In the genomic region with DNA sequence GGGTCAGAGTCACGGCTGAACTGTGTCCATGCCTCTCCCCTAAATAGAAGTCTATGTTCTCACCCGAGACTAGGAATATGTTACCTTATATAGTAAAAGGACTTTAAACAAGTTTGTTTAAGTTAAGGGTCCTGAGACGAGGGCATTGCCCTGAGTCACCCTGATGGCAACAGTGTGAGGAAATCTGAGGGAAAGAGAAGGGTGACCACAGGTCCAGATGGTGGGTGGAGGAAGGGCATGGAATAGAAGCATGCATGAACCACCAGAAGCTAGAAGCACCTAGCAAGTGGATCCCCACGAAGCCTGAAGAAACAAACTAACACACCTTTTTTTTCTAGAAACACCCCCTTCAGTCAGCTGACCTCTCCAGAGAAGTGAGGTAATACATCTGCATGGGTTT, we compare ENCODE assay signal across 30 mouse cellular contexts.
DNase-seq lines count a peak whose midpoint lies in the region; ATAC-seq and TF ChIP-seq lines count a peak whose summit lies in the region.
"Had no signal": no experiment of that assay in that cellular context is flagged by ENCODE, and none has a peak within 500 bp of the region (broad histone marks: within the 10 kb centered on the region; RNA-seq: fewer than 3 reads in every experiment).

No protein-coding gene starts in this region.

- no peak for TF ChIP-seq CTCF in bone marrow, adult 2 months (IDR thresholded peaks at IDR 0.05; ENCODE audit: control insufficient read depth, insufficient read depth, low read length)

- H3K4me3 ChIP-seq in bone marrow, adult 2 months (replicated peaks; ENCODE audit: control insufficient read depth, low read depth, low read length), result no peak overlapping the region
- H3K4me3 ChIP-seq in myocyte, result no peak overlapping the region
- no peak overlapping the region for H3K4me3 ChIP-seq in heart, embryonic 10.5 days
- H3K4me3 ChIP-seq in forebrain, embryonic 13.5 days, result no peak overlapping the region
- no peak overlapping the region for H3K4me3 ChIP-seq in intestine, embryonic 15.5 days (replicated peaks)
- H3K4me3 ChIP-seq: embryonic facial prominence, embryonic 12.5 days; embryonic facial prominence, embryonic 15.5 days; forebrain, embryonic 15.5 days; heart, embryonic 12.5 days; heart, embryonic 15.5 days; hindbrain, embryonic 10.5 days; hindbrain, embryonic 13.5 days had no signal

- WGBS in bone marrow, adult 2 months, result 13% methylated on average over 4 of the region's 4 CpGs
- 73% methylated on average over 4 of the region's 4 CpGs for WGBS in heart, embryonic 10.5 days
- 86% methylated on average over 4 of the region's 4 CpGs for WGBS in forebrain, embryonic 13.5 days
- WGBS in intestine, embryonic 15.5 days, result 63% methylated on average over 4 of the region's 4 CpGs

- no peaks in the 10 kb centered on the region for H3K36me3 ChIP-seq in myocyte (ENCODE audit: control insufficient read depth, insufficient read depth)
- H3K36me3 ChIP-seq in heart, embryonic 10.5 days, result no peaks in the 10 kb centered on the region
- no peaks in the 10 kb centered on the region for H3K36me3 ChIP-seq in forebrain, embryonic 13.5 days (ENCODE audit: poor library complexity, severe bottlenecking)
- no peaks in the 10 kb centered on the region for H3K36me3 ChIP-seq in intestine, embryonic 15.5 days
- H3K36me3 ChIP-seq: embryonic facial prominence, embryonic 12.5 days; embryonic facial prominence, embryonic 15.5 days; forebrain, embryonic 15.5 days; G1E; heart, embryonic 12.5 days; heart, embryonic 15.5 days; hindbrain, embryonic 10.5 days; hindbrain, embryonic 13.5 days had no signal

- peak overlapping the region; percentile 7; the same call in 1 of the 2 replicates for H3K27ac ChIP-seq in bone marrow, adult 2 months (ENCODE audit: control insufficient read depth, insufficient read depth, low read depth, low read length, poor library complexity)
- no peak overlapping the region for H3K27ac ChIP-seq in heart, embryonic 10.5 days
- no peak overlapping the region for H3K27ac ChIP-seq in forebrain, embryonic 13.5 days
- no peak overlapping the region for H3K27ac ChIP-seq in intestine, embryonic 15.5 days
- H3K27ac ChIP-seq: embryonic facial prominence, embryonic 12.5 days; embryonic facial prominence, embryonic 15.5 days; forebrain, embryonic 15.5 days; hindbrain, embryonic 10.5 days; hindbrain, embryonic 13.5 days had no signal

- H3K79me2 ChIP-seq in myocyte (ENCODE audit: control insufficient read depth, insufficient read depth), result no peaks in the 10 kb centered on the region

- no peak overlapping the region for H3ac ChIP-seq in myocyte (ENCODE audit: control insufficient read depth, insufficient read length)

- peak; percentile 21; the same call in 1 of the 2 replicates for ATAC-seq in megakaryocyte, adult 5-6 weeks (ENCODE audit: poor library complexity, severe bottlenecking)
- ATAC-seq in forebrain, embryonic 13.5 days, result no peak
- no peak for ATAC-seq in intestine, embryonic 15.5 days
- ATAC-seq: forebrain, embryonic 15.5 days; hindbrain, embryonic 16.5 days; intestine, embryonic 16.5 days; Patski had no signal

- peaks cover 10% of the 10 kb centered on the region for H3K4me1 ChIP-seq in bone marrow, adult 2 months (ENCODE audit: control insufficient read depth, insufficient read depth, low read length)
- peaks cover 35% of the 10 kb centered on the region for H3K4me1 ChIP-seq in heart, embryonic 10.5 days
- H3K4me1 ChIP-seq in forebrain, embryonic 13.5 days, result peaks cover 9% of the 10 kb centered on the region
- peaks cover 15% of the 10 kb centered on the region for H3K4me1 ChIP-seq in intestine, embryonic 15.5 days (replicated peaks)

- no peak for DNase-seq in heart, embryonic 10.5 days (ENCODE audit: low spot score)
- DNase-seq: adrenal gland, postnatal 10 days; adrenal gland, postnatal 36 days; B cell, adult 2 months; cerebellum, adult 11 months; cerebellum, adult 2 months; cerebellum, adult 9-11 months; cerebellum, postnatal 25 days; gastrocnemius, postnatal 10 days; gastrocnemius, postnatal 36 days; heart, adult 11 months; heart, postnatal 10 days; heart, postnatal 36 days had no signal

- no peak overlapping the region for H3K9ac ChIP-seq in forebrain, embryonic 13.5 days
- no peak overlapping the region for H3K9ac ChIP-seq in intestine, embryonic 15.5 days
- H3K9ac ChIP-seq: embryonic facial prominence, embryonic 12.5 days; embryonic facial prominence, embryonic 15.5 days; forebrain, embryonic 15.5 days; heart, embryonic 12.5 days; heart, embryonic 15.5 days; hindbrain, embryonic 13.5 days had no signal

- no peaks in the 10 kb centered on the region for H3K27me3 ChIP-seq in myocyte (ENCODE audit: control insufficient read depth, insufficient read depth, insufficient read length)
- no peaks in the 10 kb centered on the region for H3K27me3 ChIP-seq in heart, embryonic 10.5 days (ENCODE audit: insufficient read depth, poor library complexity, severe bottlenecking)
- H3K27me3 ChIP-seq in forebrain, embryonic 13.5 days, result no peaks in the 10 kb centered on the region
- no peaks in the 10 kb centered on the region for H3K27me3 ChIP-seq in intestine, embryonic 15.5 days (replicated peaks)
- H3K27me3 ChIP-seq: CH12.LX; embryonic facial prominence, embryonic 15.5 days; forebrain, embryonic 15.5 days; heart, embryonic 12.5 days; heart, embryonic 15.5 days; hindbrain, embryonic 13.5 days; Patski had no signal

- H3K4me2 ChIP-seq in myocyte (ENCODE audit: low read depth), result peak overlapping the region; percentile 8
- no peak overlapping the region for H3K4me2 ChIP-seq in forebrain, embryonic 13.5 days
- H3K4me2 ChIP-seq in intestine, embryonic 15.5 days (replicated peaks), result no peak overlapping the region
- H3K4me2 ChIP-seq: embryonic facial prominence, embryonic 12.5 days; embryonic facial prominence, embryonic 15.5 days; forebrain, embryonic 15.5 days; heart, embryonic 12.5 days; heart, embryonic 15.5 days; hindbrain, embryonic 13.5 days had no signal

- TF ChIP-seq POLR2A in bone marrow, adult 2 months (IDR thresholded peaks at IDR 0.05; ENCODE audit: borderline replicate concordance, control insufficient read depth, low read depth, low read length), result no peak
- no peak for TF ChIP-seq POLR2A in myocyte (IDR thresholded peaks at IDR 0.05; ENCODE audit: insufficient read length, low read depth)

- no peaks in the 10 kb centered on the region for H3K9me3 ChIP-seq in heart, embryonic 10.5 days
- H3K9me3 ChIP-seq in forebrain, embryonic 13.5 days (replicated peaks), result no peaks in the 10 kb centered on the region
- no peaks in the 10 kb centered on the region for H3K9me3 ChIP-seq in intestine, embryonic 15.5 days
- H3K9me3 ChIP-seq: embryonic facial prominence, embryonic 12.5 days; embryonic facial prominence, embryonic 15.5 days; forebrain, embryonic 15.5 days; G1E; heart, embryonic 12.5 days; heart, embryonic 15.5 days; hindbrain, embryonic 10.5 days; hindbrain, embryonic 13.5 days had no signal

TF ChIP-seq in myocyte, 11 proteins besides CTCF, POLR2A, EP300 and RAD21:
- TF ChIP-seq MAX (IDR thresholded peaks at IDR 0.05; ENCODE audit: low read depth) (no peak), MYOD1 (IDR thresholded peaks at IDR 0.05; ENCODE audit: control insufficient read depth in 1 of 3, insufficient read length in 2 of 3, low read depth in 2 of 3) (peak in 1 of 3 experiments; percentile 4)
